Mouse (Mus musculus) ZHBTc4 (cell line): ENCODE measurements at regions not wholly inside any gene's neighbourhood (a gene's known extent, or its start where the extent isn't known, plus 50 kb on each side); places are given as distances from the start of the nearest gene placed in this dataset.

Experiments
- DNase-seq: peaks from one replicate; pipeline ENCODE4 v3.0.0-alpha.2; 2011; ENCODE audit warnings: low read depth, low spot score

DNA sequence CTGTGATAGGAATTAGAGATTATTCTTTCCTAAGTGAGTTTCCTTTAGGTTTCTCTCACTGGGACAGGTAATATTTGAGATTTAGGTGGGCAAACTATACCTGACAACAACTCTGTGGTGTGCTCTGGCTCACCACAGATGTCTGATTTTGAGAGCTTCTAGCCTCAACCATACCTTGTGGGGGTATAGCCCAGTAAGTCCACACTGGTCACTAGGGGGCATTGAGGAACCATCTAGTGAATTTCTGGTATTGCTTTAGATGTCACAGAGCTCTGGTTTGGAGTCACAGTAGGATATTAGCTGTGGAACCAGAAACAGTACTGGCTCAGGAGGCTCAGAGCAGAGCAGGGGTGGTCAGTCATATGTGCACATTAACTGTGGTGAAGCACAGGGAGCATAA lies 91.5 kb upstream of the 2210010C04Rik start:
- DNase-seq = no peak

- DNase-seq = no peak
Measured at GRCm38 (mm10) chr6:41121641-41122040, 86.3 kb upstream of the 2210010C04Rik start.

GRCm38 (mm10) chr6:41119176-41119575 lies 83.9 kb upstream of the 2210010C04Rik start:
- no peak for DNase-seq

GRCm38 (mm10) chr6:41118201-41118976 lies 83.1 kb upstream of the 2210010C04Rik start:
- DNase-seq = peak; percentile 73

- DNase-seq = no peak
Measured at GRCm38 (mm10) chr6:41113943-41114342, 78.6 kb upstream of the 2210010C04Rik start.

DNA sequence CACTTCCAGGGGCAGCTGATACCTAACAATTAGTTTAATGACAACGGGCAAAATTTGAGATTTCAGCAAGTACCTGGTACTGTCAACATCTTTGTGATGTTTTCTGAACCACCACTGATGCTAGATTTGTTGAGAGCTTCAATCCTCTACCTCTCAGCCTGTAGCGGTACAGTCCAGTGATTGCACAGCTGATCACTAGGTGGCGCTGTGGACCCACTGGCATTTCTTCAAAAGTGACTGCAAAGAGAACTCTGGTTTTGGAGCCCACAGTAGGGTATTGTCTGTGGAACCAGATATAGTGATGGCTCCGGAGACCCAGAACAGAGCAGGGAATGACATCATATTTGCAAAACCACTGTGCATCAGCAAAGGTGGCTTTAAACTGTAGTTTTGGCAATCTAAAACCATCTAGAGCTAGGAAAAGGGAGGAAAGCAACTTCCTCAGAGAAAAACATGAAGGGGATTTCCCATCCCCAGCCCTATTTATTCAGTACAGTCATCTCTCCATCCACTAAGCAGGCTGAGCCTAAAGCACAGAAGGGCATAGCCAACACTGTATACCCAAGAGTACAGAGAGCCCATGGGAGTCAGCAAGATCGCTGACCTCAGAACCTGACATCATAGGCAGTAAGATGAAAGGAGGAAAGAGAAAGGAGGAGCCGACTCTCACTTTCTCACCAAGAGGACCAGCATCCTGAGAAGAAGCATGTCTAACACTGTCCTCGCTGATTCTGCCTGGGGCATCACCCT lies 77.7 kb upstream of the 2210010C04Rik start:
- DNase-seq = peak; percentile 62

DNA sequence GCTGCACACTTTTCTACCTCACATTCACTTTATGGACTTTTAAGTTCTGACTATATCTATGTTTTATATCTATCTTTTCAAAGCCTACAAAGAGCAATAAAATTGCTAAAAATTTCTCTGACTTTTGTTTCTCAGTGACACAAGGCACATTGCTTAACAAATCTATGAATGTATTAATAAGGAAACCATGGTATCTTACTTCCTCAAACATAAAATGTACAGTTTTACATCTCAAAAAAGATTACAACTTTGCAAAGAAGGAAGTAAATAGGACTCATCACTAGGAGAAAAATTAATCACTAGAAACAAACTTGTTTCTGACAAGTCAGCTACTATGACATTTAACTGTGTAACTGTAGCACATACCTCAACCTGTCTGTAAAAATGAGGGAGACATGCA lies 76.5 kb upstream of the 2210010C04Rik start:
- no peak for DNase-seq

DNA sequence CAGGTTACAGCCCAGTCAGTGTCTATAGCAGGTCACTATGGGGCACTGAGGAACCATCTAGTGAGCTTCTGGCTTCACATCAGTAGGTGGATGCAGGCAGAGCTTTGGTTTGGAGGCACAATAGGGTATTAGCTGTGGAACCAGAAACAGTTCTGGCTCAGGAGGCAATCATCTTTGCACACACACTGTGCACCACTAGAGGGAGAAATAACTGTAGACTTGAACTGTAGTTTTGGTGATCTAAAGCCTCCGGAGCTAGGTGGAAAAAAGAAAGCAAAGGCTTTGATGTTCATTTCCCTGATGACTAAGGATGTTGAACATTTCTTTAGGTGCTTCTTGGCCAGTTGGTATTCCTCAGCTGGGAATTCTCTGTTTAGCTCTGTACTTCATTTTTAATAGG lies 73.6 kb upstream of the 2210010C04Rik start:
- peak; percentile 18 for DNase-seq

- no peak for DNase-seq
Measured at GRCm38 (mm10) chr6:41103689-41104400, 68.5 kb upstream of the 2210010C04Rik start.

- DNase-seq = no peak
Measured at GRCm38 (mm10) chr6:41101997-41102396, 66.7 kb upstream of the 2210010C04Rik start.

DNA sequence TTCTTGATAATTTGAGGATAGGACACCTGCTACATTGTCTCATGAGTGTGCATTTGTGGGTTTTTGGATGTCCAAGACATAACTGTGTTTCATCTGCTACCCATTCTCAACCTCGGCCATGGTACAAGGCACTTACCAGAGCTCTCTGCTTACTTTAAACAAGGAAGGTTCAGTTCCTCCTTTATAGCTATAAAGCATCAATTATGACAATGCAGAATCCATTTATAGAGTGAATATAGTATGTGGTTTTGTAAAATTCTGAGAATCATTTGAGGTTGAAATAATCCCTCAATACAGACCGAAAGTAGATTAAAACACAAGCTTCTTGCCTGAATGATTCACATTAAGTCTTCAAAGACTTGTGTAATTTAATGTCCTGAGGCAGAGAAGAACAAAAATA lies 64.9 kb upstream of the 2210010C04Rik start:
- DNase-seq = no peak

GRCm38 (mm10) chr6:41091177-41091829 lies 56.0 kb upstream of the 2210010C04Rik start:
- peak; percentile 30 for DNase-seq
